Mouse (Mus musculus): ENCODE measurements at regions not wholly inside any gene's neighbourhood (a gene's known extent, or its start where the extent isn't known, plus 50 kb on each side); places are given as distances from the start of the nearest gene placed in this dataset.
"Not testable (repeated sequence)": the region's sequence is repeated elsewhere in the genome, so short reads cannot be mapped to it uniquely, and the experiment has no call there.

- DNase-seq, result peak; percentile 60
Observed at GRCm38 (mm10) chr4:101366905-101367679, 52.0 kb upstream of the Ak4 start.

GRCm38 (mm10) chr4:101365299-101365698, 53.8 kb upstream of the Ak4 start:
- no peak for DNase-seq

GRCm38 (mm10) chr4:101364716-101365115, 54.4 kb upstream of the Ak4 start:
- DNase-seq, result no peak

GRCm38 (mm10) chr4:101363231-101363630, 55.8 kb upstream of the Ak4 start:
- DNase-seq, result not testable (repeated sequence)

- DNase-seq, result no peak
Observed at GRCm38 (mm10) chr4:101361779-101362178, 57.3 kb upstream of the Ak4 start.

GRCm38 (mm10) chr4:101360296-101360695, 58.8 kb upstream of the Ak4 start:
- no peak for DNase-seq

- no peak for DNase-seq
Observed at GRCm38 (mm10) chr4:101359119-101359518, 60.0 kb upstream of the Ak4 start.

GRCm38 (mm10) chr4:101358525-101358924, 60.6 kb upstream of the Ak4 start:
- DNase-seq, result no peak

GRCm38 (mm10) chr4:101357923-101358322, 61.2 kb upstream of the Ak4 start:
- no peak for DNase-seq

GRCm38 (mm10) chr4:101356954-101357891, 61.9 kb upstream of the Ak4 start:
- peak; percentile 44 for DNase-seq

- peak; percentile 58 for DNase-seq
Observed at GRCm38 (mm10) chr4:101356093-101356953, 62.8 kb upstream of the Ak4 start.

GRCm38 (mm10) chr4:101355431-101356092, 63.5 kb upstream of the Ak4 start:
- peak; percentile 12 for DNase-seq

- no peak for DNase-seq
Observed at GRCm38 (mm10) chr4:101354951-101355350, 64.1 kb upstream of the Ak4 start.

- DNase-seq, result no peak
Observed at GRCm38 (mm10) chr4:101354086-101354855, 64.8 kb upstream of the Ak4 start.

GRCm38 (mm10) chr4:101352178-101352577, 66.9 kb upstream of the Ak4 start:
- no peak for DNase-seq

- DNase-seq, result no peak
Observed at GRCm38 (mm10) chr4:101351716-101352115, 67.4 kb upstream of the Ak4 start.

- DNase-seq, result no peak
Observed at GRCm38 (mm10) chr4:101350656-101351055, 68.4 kb upstream of the Ak4 start.

GRCm38 (mm10) chr4:101350222-101350621, 68.9 kb upstream of the Ak4 start:
- DNase-seq, result no peak

GRCm38 (mm10) chr4:101349413-101349812, 69.7 kb upstream of the Ak4 start:
- peak; percentile 49 for DNase-seq

GRCm38 (mm10) chr4:101347309-101347708, 71.8 kb upstream of the Ak4 start:
- no peak for DNase-seq

GRCm38 (mm10) chr4:101342071-101342762, 76.9 kb upstream of the Ak4 start:
- no peak for DNase-seq

All from thymus, postnatal 25 days (tissue).